Mouse (Mus musculus): ENCODE data around the gene Cyb5d1.
A peak's percentile ranks its signal among the peaks of the same experiment; 100 is the strongest.

DNA sequence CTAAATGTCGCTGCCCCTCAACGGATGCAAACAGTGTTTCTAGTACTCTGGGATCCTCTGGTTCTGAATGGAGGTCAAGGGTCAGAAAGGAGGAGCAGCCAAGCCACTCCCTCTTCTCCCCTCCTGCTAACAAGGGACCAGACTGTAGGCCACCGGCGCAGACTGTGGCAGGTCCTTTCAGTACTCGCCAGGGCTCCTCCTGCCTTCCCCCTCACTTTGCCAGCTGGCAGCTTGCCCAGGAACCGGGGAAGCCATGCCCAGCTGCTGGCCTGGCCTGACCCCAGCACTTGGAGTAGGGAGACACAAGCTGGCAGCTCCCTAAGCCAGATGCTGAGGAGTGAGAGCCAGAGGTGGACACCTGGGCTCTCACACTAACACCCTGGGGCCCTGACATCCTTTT lies 30.5 kb downstream of the Cyb5d1 start:
- TF ChIP-seq POLR2A (IDR thresholded peaks at IDR 0.05; ENCODE audit: insufficient read length, low read depth) (peak; percentile 35), CEBPB (IDR thresholded peaks at IDR 0.05; ENCODE audit: insufficient read depth, poor library complexity, severe bottlenecking) (no peak), POLR2AphosphoS2 (IDR thresholded peaks at IDR 0.05; ENCODE audit: insufficient read length, low read depth) (no peak), REST (IDR thresholded peaks at IDR 0.05; ENCODE audit: insufficient read depth, insufficient read length) (no peak), TCF12 (IDR thresholded peaks at IDR 0.05; ENCODE audit: insufficient read depth, poor library complexity, severe bottlenecking) (peak; percentile 58), TCF3 (IDR thresholded peaks at IDR 0.05; ENCODE audit: insufficient read length, low read depth) (peak; percentile 50), MAX (IDR thresholded peaks at IDR 0.05; ENCODE audit: low read depth) (no peak), E2F4 (IDR thresholded peaks at IDR 0.05; ENCODE audit: insufficient read depth) (no peak), SRF (IDR thresholded peaks at IDR 0.05; ENCODE audit: control insufficient read depth, insufficient read length, low read depth) (no peak)

Measured in myocyte (in vitro differentiated cells).